Mouse (Mus musculus) midbrain, embryonic 14.5 days (tissue): ENCODE data around the gene Kcnk3. TPM values are rescaled to one million over a fixed set of nuclear protein-coding genes. Genes with fewer than 3 reads are reported as not detected.

Experiments used
- ATAC-seq: fragments of 200-750 bp; cut with Nextera tagmentation; 2 replicates; pipeline ENCODE4 v1.8.0; 2017; ENCODE audit warnings: moderate number of reproducible peaks, moderate library complexity; ENCODE audit not compliant: low FRiP score, low TSS enrichment
- DNase-seq: peaks from one replicate; pipeline ENCODE4 v3.0.0-alpha.2; 2015
- H3K27ac ChIP-seq: fragments of 300-500 bp; sonication (generic); replicated peaks from 2 replicates; pipeline ENCODE4 v1.5.1; 2014; ENCODE audit warnings: mild to moderate bottlenecking, low read depth, low read length, moderate library complexity
- H3K27me3 ChIP-seq: fragments of 300-500 bp; sonication (generic); 2 replicates; pipeline ENCODE4 v1.6.1; 2014; ENCODE audit warnings: low read length, control low read depth, mixed read lengths; ENCODE audit not compliant: control insufficient read depth, insufficient read depth
- H3K36me3 ChIP-seq: fragments of 300-500 bp; sonication (generic); 2 replicates; pipeline ENCODE4 v1.6.1; 2014; ENCODE audit warnings: low read length, control low read depth; ENCODE audit not compliant: control insufficient read depth, insufficient read depth
- H3K4me1 ChIP-seq: fragments of 300-500 bp; sonication (generic); 2 replicates; pipeline ENCODE4 v1.6.1; 2014; ENCODE audit warnings: mild to moderate bottlenecking, antibody characterized with exemption, low read length, control low read depth; ENCODE audit not compliant: control insufficient read depth, insufficient read depth
- H3K4me2 ChIP-seq: fragments of 300-500 bp; sonication (generic); 2 replicates; pipeline ENCODE4 v1.6.1; 2014; ENCODE audit warnings: mild to moderate bottlenecking, low read length, moderate library complexity
- H3K4me3 ChIP-seq: fragments of 300-500 bp; sonication (generic); replicated peaks from 2 replicates; pipeline ENCODE4 v1.5.1; 2014; ENCODE audit warnings: low read depth, low read length
- H3K9ac ChIP-seq: fragments of 300-500 bp; sonication (generic); replicated peaks from 2 replicates; pipeline ENCODE4 v1.6.1; 2014; ENCODE audit warnings: mild to moderate bottlenecking, low read length, moderate library complexity
- H3K9me3 ChIP-seq: fragments of 300-500 bp; sonication (generic); 2 replicates; pipeline ENCODE4 v1.6.1; 2016; ENCODE audit warnings: low read length, control low read depth, mixed read lengths; ENCODE audit not compliant: control insufficient read depth
- WGBS: fragments of 180-500 bp; shearing (Covaris S2); extraction: QIAGEN DNeasy Blood & Tissue Kit; methylation state at CpG from one replicate; pipeline ENCODE4 v1.1.7; 2014; 5-methylcytosine and 5-hydroxymethylcytosine counted together
- polyA plus RNA-seq: library from polyadenylated mRNA; unstranded; fragments of >200 nt; fragmentation: Nextera tagmentation; extraction: Ambion mirVana; gene quantifications from 2 replicates; pipeline ENCODE4 v1.2.1, GENCODE M21; 2014

The Kcnk3 gene
- polyA plus RNA-seq, 1 experiment from 2014 or later, result 4.7 TPM

- no peaks in the 10 kb centered on the region for H3K9me3 ChIP-seq
- ATAC-seq (no peak), DNase-seq (no peak)
- no peak overlapping the region for H3K27ac ChIP-seq
- no peaks in the 10 kb centered on the region for H3K27me3 ChIP-seq
- peaks cover 41% of the 10 kb centered on the region for H3K36me3 ChIP-seq
- no peaks in the 10 kb centered on the region for H3K4me1 ChIP-seq
- no peak overlapping the region for H3K4me3 ChIP-seq
- no peak overlapping the region for H3K9ac ChIP-seq
- H3K4me2 ChIP-seq, result no peak overlapping the region
- 87% methylated on average over 4 of the region's 4 CpGs for WGBS
Measured at GRCm38 (mm10) chr5:30659042-30659441, 71.1 kb downstream of the Kcnk3 start.

GRCm38 (mm10) chr5:30660278-30660677 lies 72.3 kb downstream of the Kcnk3 start:
- 74% methylated on average over 1 of the region's 1 CpGs for WGBS
- Histone ChIP-seq H3K4me3 (no peak overlapping the region), H3K4me2 (no peak overlapping the region), H3K4me1 (no peaks in the 10 kb centered on the region), H3K27ac (no peak overlapping the region), H3K9me3 (no peaks in the 10 kb centered on the region), H3K27me3 (no peaks in the 10 kb centered on the region), H3K9ac (no peak overlapping the region), H3K36me3 (peaks cover 35% of the 10 kb centered on the region)
- no peak for ATAC-seq
- no peak for DNase-seq

DNA sequence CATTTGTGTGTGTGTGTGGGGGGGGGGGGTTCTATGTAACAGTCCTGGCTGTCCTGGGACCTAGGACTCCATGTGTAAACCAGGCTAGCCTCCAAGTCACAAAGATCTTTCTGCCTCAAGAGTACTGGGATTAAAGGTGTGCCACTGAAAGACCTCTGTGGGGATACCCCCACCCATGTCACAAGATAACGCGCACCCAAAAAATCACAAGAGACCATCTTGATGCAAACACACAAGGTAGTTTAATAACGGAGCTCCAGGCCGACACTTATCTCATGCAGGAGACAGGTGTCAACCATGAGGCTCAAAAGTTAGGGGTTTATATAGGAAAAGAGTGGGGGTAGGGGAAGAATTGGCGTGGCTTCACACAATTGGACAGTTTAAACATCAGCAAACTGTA lies 72.8 kb downstream of the Kcnk3 start:
- Histone ChIP-seq H3K27me3 (no peaks in the 10 kb centered on the region), H3K4me2 (no peak overlapping the region), H3K9me3 (no peaks in the 10 kb centered on the region), H3K4me3 (no peak overlapping the region), H3K27ac (no peak overlapping the region), H3K9ac (no peak overlapping the region), H3K36me3 (peaks cover 30% of the 10 kb centered on the region), H3K4me1 (no peaks in the 10 kb centered on the region)
- no peak for DNase-seq
- ATAC-seq, result no peak
- 96% methylated on average over 5 of the region's 5 CpGs for WGBS

- no peak overlapping the region for H3K9ac ChIP-seq
- no peak for ATAC-seq
- no peak overlapping the region for H3K27ac ChIP-seq
- no peak overlapping the region for H3K4me3 ChIP-seq
- H3K4me1 ChIP-seq, result 0 out of 2 replicates have a peak, but pooled peaks cover 6% of the 10 kb centered on the region
- H3K36me3 ChIP-seq, result no peaks in the 10 kb centered on the region
- WGBS, result 90% methylated on average over 9 of the region's 9 CpGs
- no peak overlapping the region for H3K4me2 ChIP-seq
- H3K9me3 ChIP-seq, result no peaks in the 10 kb centered on the region
- H3K27me3 ChIP-seq, result no peaks in the 10 kb centered on the region
- DNase-seq, result no peak
Measured at GRCm38 (mm10) chr5:30665360-30665759, 77.4 kb downstream of the Kcnk3 start.

DNA sequence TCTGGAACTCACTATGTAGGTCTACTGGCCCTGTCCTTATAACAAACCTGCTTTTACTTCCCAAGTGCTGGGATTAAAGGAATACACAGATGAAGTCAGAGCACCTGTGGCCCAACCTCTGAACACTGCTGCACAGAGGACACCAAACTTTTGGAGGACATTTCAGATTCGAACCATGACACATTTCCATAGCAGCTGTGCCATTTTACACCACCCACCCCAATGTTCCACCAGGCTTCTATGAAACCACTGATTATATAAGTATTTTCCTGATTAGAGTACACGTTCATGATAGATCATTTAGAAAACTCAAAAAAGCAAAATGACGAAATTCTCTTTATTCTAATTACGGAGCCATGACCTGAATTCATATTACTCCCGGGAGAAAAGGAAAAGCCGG lies 78.0 kb downstream of the Kcnk3 start:
- peak overlapping the region; percentile 95 for H3K4me2 ChIP-seq
- H3K36me3 ChIP-seq, result no peaks in the 10 kb centered on the region
- 0 out of 2 replicates have a peak, but pooled peaks cover 6% of the 10 kb centered on the region for H3K4me1 ChIP-seq
- H3K27me3 ChIP-seq, result no peaks in the 10 kb centered on the region
- H3K27ac ChIP-seq, result no peak overlapping the region
- peak overlapping the region; percentile 74 for H3K4me3 ChIP-seq
- DNase-seq (no peak), ATAC-seq (no peak)
- H3K9me3 ChIP-seq, result no peaks in the 10 kb centered on the region
- WGBS, result 67% methylated on average over 6 of the region's 6 CpGs
- H3K9ac ChIP-seq, result peak overlapping the region; percentile 27; the same call in 1 of the 2 replicates

- Histone ChIP-seq H3K4me2 (peak within 1 kb of the TSS; percentile 95), H3K36me3 (no peaks in the 10 kb centered on the region), H3K27me3 (no peaks in the 10 kb centered on the region), H3K4me1 (0 out of 2 replicates have a peak, but pooled peaks cover 6% of the 10 kb centered on the region), H3K4me3 (peak within 1 kb of the TSS; percentile 74), H3K9ac (peak within 1 kb of the TSS; percentile 69), H3K9me3 (no peaks in the 10 kb centered on the region), H3K27ac (no peak within 1 kb of the TSS)
- under 1% methylated on average over 40 of the region's 40 CpGs for WGBS
- DNase-seq (peak; percentile 94), ATAC-seq (peak; percentile 92)
Measured at GRCm38 (mm10) chr5:30666391-30667195, 78.6 kb downstream of the Kcnk3 start, which contains the start of gene Cenpa. Gene Cenpa (plus strand): TSS chr5:30666777.

GRCm38 (mm10) chr5:30667215-30667614 lies 79.2 kb downstream of the Kcnk3 start:
- H3K4me3 ChIP-seq, result peak overlapping the region; percentile 74
- no peaks in the 10 kb centered on the region for H3K9me3 ChIP-seq
- peak overlapping the region; percentile 69 for H3K9ac ChIP-seq
- H3K4me1 ChIP-seq, result 0 out of 2 replicates have a peak, but pooled peaks cover 6% of the 10 kb centered on the region
- H3K27me3 ChIP-seq, result no peaks in the 10 kb centered on the region
- DNase-seq, result no peak
- peak overlapping the region; percentile 95 for H3K4me2 ChIP-seq
- under 1% methylated on average over 13 of the region's 13 CpGs for WGBS
- H3K36me3 ChIP-seq, result 0 out of 2 replicates have a peak, but pooled peaks cover under 1% of the 10 kb centered on the region
- no peak overlapping the region for H3K27ac ChIP-seq
- ATAC-seq, result no peak

DNA sequence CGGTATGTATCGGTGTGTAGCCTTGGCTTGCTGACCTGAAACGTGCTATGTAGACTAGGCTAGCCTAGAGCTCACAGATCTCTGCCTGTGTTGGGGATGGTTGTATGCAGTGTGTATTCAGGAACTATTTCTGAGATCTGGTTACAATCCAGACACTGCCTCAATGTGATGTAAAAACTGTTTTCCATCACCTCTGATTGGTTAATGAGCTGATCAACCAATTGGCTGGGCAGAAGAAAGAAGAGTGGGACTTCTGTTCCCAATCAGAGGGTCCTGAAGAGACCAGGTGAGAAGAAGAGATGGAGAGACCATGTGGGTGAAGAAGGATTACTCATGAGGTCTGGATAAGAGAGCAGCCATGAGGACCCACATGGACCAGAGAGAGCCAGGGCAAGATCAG lies 79.7 kb downstream of the Kcnk3 start:
- 8% methylated on average over 3 of the region's 3 CpGs for WGBS
- DNase-seq, result no peak
- H3K4me1 ChIP-seq, result 0 out of 2 replicates have a peak, but pooled peaks cover 6% of the 10 kb centered on the region

More for the DNA sequence above, 79.7 kb downstream of the Kcnk3 start:
- Histone ChIP-seq H3K4me3 (peak overlapping the region; percentile 74), H3K27ac (no peak overlapping the region), H3K36me3 (0 out of 2 replicates have a peak, but pooled peaks cover 6% of the 10 kb centered on the region), H3K9me3 (no peaks in the 10 kb centered on the region), H3K4me2 (peak overlapping the region; percentile 95), H3K27me3 (no peaks in the 10 kb centered on the region), H3K9ac (peak overlapping the region; percentile 69; the same call in 1 of the 2 replicates)
- ATAC-seq, result no peak
